Mouse (Mus musculus): ENCODE data around the gene Zfp82.

Zfp82 gene

DNA sequence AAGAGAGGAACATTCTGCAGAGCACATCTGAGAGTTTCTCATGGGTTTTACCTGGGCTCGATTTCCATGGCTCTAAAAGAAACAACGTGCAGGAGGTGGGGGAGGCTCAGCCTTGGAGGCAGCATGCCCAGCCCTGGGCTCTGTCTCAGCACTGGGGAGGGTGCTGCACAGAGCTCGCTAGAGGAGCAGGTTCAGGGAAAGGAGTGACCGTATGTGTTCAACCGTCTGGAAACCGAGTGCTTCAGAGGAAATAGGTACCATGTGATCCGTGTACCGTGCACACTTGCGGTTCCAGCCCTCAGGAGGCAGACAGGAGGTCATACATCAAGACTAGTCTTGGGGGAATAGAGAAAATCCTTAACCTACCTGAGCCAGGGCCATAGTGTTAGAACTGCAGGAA, 28.3 kb downstream of the Zfp82 start:
- no peak for DNase-seq

GRCm38 (mm10) chr7:30034331-30034730, 38.4 kb downstream of the Zfp82 start:
- DNase-seq, result no peak

DNA sequence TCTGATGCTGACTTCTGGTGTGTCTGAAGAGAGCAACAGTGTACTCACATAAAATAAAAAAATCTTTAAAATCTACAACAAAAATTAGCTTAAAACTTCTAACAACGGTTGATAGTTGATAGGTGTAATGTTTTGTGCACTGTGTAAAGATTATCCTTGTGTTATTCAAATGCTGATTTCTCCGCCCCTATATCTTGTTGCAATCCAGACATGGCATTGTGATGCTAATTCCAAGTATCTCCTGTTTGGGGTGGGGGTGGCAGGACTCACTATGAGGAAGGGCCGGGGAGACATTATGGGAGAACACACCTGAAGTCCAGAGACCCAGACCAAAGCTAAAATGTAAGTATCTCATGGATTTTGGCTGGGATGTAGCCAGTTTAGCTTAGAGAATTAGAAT, 41.3 kb downstream of the Zfp82 start:
- DNase-seq, result no peak

GRCm38 (mm10) chr7:30030677-30031076, 42.0 kb downstream of the Zfp82 start:
- DNase-seq, result peak; percentile 15

DNA sequence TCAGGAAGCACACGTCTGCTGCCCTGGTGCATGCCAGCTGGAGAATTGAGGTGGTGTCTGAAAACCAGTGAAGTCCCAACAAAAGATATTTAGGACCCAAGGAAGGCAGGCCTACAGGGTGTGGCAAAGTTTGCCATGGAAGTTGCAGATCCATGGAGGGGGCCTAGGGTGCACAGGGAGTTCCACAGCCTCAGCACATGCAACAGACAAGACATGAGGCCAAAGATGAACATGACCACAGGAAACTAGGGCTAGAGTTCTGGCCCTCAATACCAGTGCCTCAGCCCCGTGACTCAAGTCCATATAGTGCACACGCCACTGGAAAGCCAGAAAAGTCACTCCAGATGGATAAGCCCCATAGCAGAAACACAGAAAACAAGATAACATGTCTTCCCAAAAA, 44.1 kb downstream of the Zfp82 start:
- DNase-seq, result no peak

- no peak for DNase-seq
Observed at GRCm38 (mm10) chr7:30027331-30027730, 45.4 kb downstream of the Zfp82 start.

GRCm38 (mm10) chr7:30025358-30025757, 47.3 kb downstream of the Zfp82 start:
- DNase-seq, result no peak

- no peak for DNase-seq
Observed at GRCm38 (mm10) chr7:30023800-30024199, 48.9 kb downstream of the Zfp82 start.

DNA sequence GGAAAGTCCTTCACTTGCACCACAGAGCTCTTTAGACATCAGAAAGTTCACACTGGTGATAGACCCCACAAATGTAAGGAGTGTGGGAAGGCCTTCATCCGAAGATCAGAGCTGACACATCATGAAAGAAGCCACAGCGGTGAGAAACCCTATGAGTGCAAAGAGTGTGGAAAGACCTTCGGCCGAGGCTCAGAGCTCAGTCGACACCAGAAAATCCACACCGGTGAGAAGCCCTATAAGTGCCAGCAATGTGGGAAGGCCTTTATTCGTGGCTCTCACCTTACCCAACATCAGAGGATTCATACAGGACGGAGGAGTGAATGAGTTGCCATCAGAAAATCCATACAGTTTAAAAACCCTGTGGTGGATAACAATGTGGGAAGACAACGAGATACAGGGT, 49.4 kb downstream of the Zfp82 start:
- DNase-seq, result no peak

DNA sequence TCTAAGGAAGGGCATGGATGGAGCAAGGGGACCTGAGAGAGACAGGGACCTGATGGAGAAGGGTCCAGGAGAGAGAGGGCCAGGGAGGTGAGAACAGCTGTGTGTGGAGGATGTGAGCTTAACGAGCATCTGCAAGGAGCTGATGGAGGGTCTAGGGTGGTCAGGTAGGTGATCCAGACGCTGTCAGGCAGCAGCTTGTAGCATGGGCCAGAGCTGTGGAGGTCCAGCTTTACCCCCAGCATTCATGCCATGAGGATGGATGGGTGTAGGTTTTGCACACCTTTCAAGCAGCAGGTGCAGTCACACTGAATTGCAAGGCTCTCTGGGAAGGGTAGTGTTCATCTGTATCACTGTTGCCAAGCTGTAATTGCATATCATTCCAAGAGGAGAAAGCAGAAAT, 53.2 kb downstream of the Zfp82 start:
- no peak for DNase-seq

DNA sequence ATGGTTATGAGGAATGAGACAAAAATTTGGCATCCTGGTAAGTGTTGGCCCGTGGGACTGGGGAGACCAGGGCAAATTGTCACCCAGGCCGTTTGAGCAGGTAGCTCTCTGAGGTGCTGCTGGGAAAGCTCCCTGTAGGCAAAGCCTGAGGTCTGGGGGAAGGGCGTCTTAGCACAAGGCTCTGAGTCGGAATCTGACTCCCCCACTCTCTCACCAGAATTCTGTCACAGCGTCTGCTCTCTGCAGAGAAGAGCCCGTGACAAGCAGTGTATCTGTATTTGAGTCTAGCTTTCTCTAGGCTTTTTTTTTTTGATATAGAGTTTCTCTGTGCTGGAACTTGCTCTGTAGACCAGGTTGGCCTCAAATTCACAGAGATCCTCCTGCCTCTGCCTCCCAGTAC, 55.5 kb downstream of the Zfp82 start:
- DNase-seq, result no peak

DNA sequence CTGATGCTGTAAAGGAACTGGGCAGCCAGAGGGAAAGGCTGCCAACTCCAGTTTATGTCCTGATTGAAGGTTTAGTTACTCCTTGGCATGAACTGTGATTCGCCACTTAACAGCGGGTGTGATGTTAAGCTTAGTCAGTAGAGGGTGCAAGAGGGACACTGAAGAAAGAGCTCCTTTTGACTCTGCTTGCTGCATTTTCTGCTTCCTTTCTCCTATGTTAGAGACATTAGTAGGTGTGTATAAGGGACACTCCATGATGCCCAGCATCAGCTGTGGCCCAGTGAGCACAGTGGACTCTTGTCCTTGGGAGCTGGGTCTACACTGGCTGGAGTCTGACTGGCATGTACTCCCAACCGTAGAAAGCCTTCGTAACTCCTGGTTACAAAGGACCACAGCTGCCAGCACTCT, 59.7 kb downstream of the Zfp82 start:
- peak; percentile 62 for DNase-seq

- DNase-seq, result no peak
Observed at GRCm38 (mm10) chr7:30010551-30011195, 62.0 kb downstream of the Zfp82 start.

GRCm38 (mm10) chr7:30009321-30010085, 63.2 kb downstream of the Zfp82 start:
- peak; percentile 43 for DNase-seq

DNA sequence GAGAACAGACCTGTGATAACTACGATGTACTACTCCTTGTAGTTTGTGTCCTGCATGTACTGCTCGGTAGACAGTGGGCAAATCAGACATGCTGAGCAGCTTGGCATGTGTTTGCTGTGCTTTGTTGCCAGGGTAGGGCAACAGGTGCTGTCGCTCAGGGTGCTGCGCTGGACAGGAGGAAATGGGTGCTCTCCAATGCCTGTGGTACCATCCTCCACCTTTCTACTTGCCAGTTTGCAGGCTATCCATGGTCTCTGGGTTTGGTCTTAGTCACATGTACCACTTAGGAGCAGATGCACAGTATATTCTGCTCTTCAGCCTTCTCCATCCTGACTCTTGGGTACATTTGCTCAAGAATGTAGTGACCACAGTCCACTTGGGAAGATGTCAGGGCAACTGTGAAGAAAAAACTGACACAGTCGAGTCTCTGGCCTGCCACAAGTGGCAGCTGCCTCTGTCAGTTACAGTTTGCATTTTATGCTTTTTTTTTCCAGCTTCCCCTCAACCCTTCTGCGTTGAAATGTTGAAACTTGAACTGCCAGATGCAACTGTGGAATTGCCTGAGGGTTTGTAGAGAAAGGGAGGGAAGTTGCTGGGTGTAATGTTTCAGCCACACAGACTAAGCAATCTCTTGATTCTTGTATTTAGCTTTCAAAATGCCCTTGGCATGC, 64.5 kb downstream of the Zfp82 start:
- no peak for DNase-seq

DNA sequence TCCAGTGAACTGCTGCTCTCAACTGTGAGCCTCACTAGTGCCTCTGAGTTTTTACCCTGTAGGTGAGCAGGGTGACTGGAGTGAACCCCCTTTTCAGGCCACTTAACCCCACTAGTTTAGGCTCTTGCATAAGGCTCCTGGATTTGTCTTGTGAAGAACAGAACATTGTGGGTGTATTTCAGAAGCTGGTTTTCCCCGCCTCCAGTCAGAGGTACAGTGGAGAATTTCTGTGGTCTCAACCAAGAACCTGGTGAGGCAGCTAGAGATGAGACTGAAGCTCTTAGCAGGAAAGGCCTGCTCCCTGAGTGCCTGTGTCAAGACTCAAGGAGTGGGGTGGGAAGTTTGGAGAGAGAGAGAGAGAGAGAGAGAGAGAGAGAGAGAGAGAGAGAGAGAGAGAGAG, 65.1 kb downstream of the Zfp82 start:
- DNase-seq, result no peak
